Mouse (Mus musculus) T-helper 1 cell (primary cell): Measurements from ENCODE around the gene Art4.

Experiments used
- in situ Hi-C: fragments of 300-600 bp; cut with MboI, MseI; formaldehyde crosslinking; loops from one replicate; pipeline ENCODE4 v1.15.1; 2025; ENCODE audit warnings: high pct_unique_total_duplicates

Art4 gene

GRCm38 (mm10) chr6:136827516-136827880 is 30.0 kb downstream of the Art4 start, which contains the start of gene BC049715:
Gene BC049715, plus strand, starts transcription at chr6:136827626.
- in situ Hi-C loops: no loop called here

GRCm38 (mm10) chr6:136827116-136827515 is 30.4 kb downstream of the Art4 start:
- in situ Hi-C loops: no loop called here

- in situ Hi-C loops: no loop called here
Observed at GRCm38 (mm10) chr6:136824987-136825386, 32.5 kb downstream of the Art4 start.

- in situ Hi-C loops: no loop called here
Observed at GRCm38 (mm10) chr6:136821086-136821485, 36.4 kb downstream of the Art4 start.

GRCm38 (mm10) chr6:136820381-136820780 is 37.2 kb downstream of the Art4 start:
- in situ Hi-C loops: no loop called here

- in situ Hi-C loops: no loop called here
Observed at GRCm38 (mm10) chr6:136817549-136817948, 40.0 kb downstream of the Art4 start.

GRCm38 (mm10) chr6:136816826-136817225 is 40.7 kb downstream of the Art4 start:
- in situ Hi-C loops: no loop called here

- in situ Hi-C loops: no loop called here
Observed at GRCm38 (mm10) chr6:136815381-136815780, 42.2 kb downstream of the Art4 start.

GRCm38 (mm10) chr6:136813117-136813516 is 44.4 kb downstream of the Art4 start:
- in situ Hi-C loops: loop anchor here (5.0 kb wide), 1 partner anchor 934 kb away; no protein-coding TSS in a partner anchor

- in situ Hi-C loops: loop anchor here (5.0 kb wide), 1 partner anchor 936 kb away; no protein-coding TSS in a partner anchor
Observed at GRCm38 (mm10) chr6:136811196-136811595, 46.3 kb downstream of the Art4 start.

- in situ Hi-C loops: loop anchor here (5.0 kb wide), 1 partner anchor 938 kb away; no protein-coding TSS in a partner anchor
Observed at GRCm38 (mm10) chr6:136809673-136810072, 47.9 kb downstream of the Art4 start.

GRCm38 (mm10) chr6:136809077-136809476 is 48.5 kb downstream of the Art4 start:
- in situ Hi-C loops: no loop called here

- in situ Hi-C loops: no loop called here
Observed at GRCm38 (mm10) chr6:136808631-136809046, 48.9 kb downstream of the Art4 start.

- in situ Hi-C loops: no loop called here
Observed at GRCm38 (mm10) chr6:136808014-136808417, 49.5 kb downstream of the Art4 start, which contains the start of gene H2afj. Gene H2afj, plus strand, starts transcription at chr6:136808244.

GRCm38 (mm10) chr6:136807395-136808013 is 50.0 kb downstream of the Art4 start:
- in situ Hi-C loops: no loop called here

GRCm38 (mm10) chr6:136806819-136807218 is 50.7 kb downstream of the Art4 start:
- in situ Hi-C loops: no loop called here

GRCm38 (mm10) chr6:136805409-136805775 is 52.1 kb downstream of the Art4 start:
- in situ Hi-C loops: no loop called here

GRCm38 (mm10) chr6:136804705-136805408 is 52.7 kb downstream of the Art4 start:
- in situ Hi-C loops: no loop called here

- in situ Hi-C loops: no loop called here
Observed at GRCm38 (mm10) chr6:136803739-136804633, 53.5 kb downstream of the Art4 start, which contains the start of gene Hist4h4. Gene Hist4h4, minus strand, starts transcription at chr6:136804415.

- in situ Hi-C loops: no loop called here
Observed at GRCm38 (mm10) chr6:136803093-136803738, 54.3 kb downstream of the Art4 start.

GRCm38 (mm10) chr6:136801274-136801673 is 56.3 kb downstream of the Art4 start:
- in situ Hi-C loops: no loop called here
